Mouse (Mus musculus): Measurements from ENCODE around the gene Mak. TPM values are rescaled to one million over a fixed set of nuclear protein-coding genes. Genes with fewer than 3 reads are reported as not detected.
"Not testable (repeated sequence)": the region's sequence is repeated elsewhere in the genome, so short reads cannot be mapped to it uniquely, and the experiment has no call there.

Mak gene
- total RNA-seq, 2 experiments from 2014 or later: 2.6 to 2.9 TPM

DNA sequence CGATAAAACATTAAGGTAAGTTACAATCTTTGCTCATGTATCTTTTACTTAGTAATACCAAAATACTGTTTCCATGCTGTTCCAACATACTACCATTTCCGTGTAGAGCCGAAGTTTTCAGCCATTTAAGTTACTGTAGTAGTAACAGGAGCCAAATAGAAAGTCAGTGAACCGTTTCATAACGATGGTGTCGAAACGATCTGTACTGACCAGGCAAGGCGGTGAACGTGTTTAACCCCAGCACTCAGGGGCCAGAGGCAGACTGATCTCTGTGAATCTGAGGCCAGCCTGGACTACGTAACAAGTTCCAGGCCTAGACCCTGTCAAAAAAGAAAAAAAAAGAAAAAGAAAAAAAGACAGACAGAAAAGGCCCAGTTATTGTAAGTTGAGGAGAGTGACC, 71.2 kb downstream of the Mak start:
- intact Hi-C loops (cut with DNase I): no loop called here
- DNase-seq (ENCODE audit: low spot score in 2 of 2): no peak

DNA sequence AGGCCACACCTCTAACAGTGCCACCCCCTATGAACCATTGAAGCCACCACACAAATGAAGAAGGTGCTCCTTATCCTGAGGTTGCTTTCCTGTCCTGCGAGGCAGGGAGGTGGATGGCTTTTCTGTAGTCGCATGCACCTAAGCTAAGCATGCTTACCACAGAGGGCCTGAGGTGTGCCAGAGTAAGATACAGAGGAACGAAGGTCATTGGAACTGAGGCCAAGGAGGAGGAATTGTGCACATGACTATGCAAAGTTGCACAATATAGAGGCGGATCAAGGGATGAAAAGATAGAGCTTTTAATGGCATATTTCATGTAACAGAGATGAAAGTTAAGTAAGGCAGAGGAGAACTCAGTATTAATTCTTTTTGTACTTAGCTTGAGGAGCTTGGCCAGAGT, 73.3 kb downstream of the Mak start:
- no peak for DNase-seq (ENCODE audit: low spot score in 2 of 2)
- intact Hi-C loops (cut with DNase I): no loop called here

DNA sequence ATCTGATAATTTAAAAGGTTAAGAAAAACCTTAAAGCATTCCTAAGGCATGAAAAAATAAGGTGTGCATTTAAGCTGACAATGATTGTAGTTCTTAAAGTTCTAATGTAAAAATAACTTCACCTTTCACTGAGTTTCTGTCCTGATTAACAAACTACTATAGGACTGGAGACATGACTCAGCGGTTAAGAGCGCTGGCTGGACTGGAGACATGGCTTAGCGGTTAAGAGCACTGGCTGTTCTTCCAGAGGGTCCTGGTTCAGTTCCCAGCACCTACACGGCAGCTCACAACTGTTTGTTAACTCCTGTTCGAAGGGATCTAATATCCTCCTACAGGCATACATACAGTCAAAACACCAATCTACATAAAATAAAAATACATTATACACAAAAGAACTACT, 77.5 kb downstream of the Mak start:
- no peak for DNase-seq (ENCODE audit: low spot score in 2 of 2)
- intact Hi-C loops (cut with DNase I): no loop called here

DNA sequence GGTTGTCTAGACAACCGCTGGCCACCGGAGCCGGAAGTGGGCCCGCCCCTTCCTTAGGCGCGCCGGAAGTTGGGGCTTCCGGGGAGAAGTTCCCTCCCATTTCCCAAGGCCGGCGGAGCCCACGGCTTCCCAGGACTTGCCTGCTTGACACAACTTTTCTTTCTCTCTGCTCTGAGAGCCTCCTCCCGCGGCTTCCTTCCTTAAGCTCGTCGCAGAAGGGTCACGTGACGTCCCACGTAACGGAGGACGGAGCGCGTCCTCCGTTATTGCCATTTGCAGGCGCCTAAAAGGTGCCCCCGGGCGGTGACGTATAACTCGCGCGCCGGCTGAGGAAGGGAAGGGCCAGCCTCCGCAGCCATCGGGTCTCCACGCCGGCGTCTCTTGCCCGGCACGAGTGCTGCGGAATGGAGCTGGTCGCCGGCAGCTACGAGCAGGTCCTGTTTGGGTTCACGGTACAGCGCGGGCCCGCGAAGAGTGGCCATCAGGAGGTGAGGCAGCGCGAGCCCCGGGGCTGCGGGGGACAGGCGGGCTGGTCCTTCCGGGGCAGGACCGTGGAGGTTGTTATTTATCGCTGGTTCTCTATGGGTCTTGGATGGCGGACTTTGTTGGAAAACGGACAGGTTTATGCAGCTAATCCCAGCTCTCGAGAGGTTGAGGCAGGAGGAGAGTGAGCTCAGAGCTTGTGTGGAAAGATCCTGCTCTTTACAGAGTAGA, 78.4 kb downstream of the Mak start, which contains the start of gene Pak1ip1:
Gene Pak1ip1 (plus strand): TSS at position 98 of the 714 bp plus-strand sequence.
- peak; percentile 95 to 96 for DNase-seq (ENCODE audit: low spot score in 2 of 2)
- intact Hi-C loops (cut with DNase I): loop anchor here (2.0 kb wide), 2 partner anchors 16 to 84 kb away; partner anchors contain the start of gene Tmem14c

DNA sequence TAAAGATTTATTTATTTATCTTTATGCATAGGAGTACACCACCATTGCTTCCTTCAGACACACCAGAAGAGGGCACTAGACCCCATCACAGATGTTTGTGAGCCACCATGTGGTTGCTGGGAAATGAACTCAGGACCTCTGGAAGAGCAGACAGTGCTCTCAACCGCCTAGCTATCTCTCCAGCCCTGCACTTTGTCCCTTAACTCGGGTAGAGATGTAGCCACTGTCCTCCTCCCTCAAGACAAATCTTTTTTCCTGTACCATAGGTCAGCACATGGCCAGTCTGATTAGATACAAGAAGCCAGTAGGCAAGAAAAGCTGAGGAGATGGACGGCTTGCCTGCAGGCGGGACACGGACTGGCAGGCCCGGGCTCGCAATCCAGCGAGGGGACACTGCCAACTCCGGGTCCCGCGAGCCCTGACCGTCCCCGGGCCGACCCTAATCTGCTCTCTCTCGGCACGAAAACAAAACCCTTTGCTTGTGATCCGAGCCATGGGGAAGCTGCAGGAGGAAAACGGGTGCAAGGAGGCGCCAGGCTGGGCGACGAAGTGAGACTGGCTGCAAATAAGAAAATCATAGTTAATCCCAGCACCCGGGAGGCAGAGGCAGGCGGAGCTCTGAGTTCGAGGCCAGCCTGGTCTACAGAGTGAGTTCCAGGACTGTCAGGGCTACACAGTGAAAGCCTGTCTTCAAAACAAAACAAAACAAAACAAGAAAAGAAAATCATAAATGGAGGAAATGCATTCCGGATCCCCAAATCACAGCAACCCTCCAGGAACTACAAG, 79.2 kb downstream of the Mak start:
- peak; percentile 32 to 43 for DNase-seq (ENCODE audit: low spot score in 2 of 2)
- intact Hi-C loops (cut with DNase I): loop anchor here (2.0 kb wide), 2 partner anchors 16 to 84 kb away; partner anchors contain the start of gene Tmem14c

DNA sequence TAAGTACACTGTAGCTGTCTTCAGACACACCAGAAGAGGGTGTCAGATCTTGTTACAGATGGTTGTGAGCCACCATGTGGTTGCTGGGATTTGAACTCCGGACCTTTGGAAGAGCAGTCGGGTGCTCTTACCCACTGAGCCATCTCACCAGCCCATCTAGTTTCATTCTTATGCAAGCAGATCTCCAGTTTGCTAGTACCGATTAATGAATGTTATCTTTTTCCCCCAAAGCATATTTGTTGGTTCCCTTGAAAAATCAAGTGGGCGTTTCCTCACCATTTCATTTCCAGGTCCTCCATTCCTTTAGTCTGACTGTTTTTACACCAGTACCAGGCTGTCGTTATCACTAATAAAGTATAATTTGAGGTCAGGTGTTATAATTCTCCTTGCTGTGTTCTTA, 81.0 kb downstream of the Mak start:
- DNase-seq (ENCODE audit: low spot score in 2 of 2); intact Hi-C loops (cut with DNase I): not testable (repeated sequence)

DNA sequence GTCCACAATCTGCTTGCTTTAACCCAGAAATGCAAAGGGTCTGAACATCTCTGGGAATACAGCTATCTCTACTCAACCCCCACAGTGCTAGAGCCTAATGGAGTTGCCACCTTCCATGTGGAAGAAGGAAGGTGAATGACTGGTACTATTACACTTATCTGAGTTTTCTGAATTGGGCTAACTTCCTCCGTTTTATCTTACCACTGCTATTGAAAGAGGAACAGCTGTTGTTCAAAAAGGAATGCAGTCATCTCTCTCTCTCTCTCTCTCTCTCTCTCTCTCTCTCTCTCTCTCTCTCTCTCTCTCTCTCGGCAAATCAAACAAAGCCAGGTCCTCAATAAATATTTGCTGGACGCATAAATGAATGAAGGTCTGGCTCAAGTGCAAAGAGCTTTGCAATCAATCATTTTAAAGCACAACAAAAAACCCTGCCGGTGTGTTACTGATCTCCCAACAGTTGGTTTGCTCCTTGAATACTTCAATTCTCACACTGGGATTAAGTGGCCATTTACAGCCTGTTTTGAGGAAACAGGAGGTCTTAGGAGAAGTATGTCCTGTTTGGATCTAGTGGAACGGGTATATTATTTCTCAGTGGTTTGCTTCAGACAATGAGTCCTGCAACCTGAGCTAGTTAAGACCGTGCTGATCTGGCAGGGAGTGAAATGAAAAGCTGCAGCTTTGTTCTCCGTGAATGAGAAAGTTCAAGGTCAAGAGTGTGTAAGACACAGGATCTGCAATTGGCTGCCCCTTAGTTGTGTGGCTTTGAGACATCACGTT, 84.8 kb downstream of the Mak start:
- intact Hi-C loops (cut with DNase I): no loop called here
- DNase-seq (ENCODE audit: low spot score in 2 of 2): no peak

DNA sequence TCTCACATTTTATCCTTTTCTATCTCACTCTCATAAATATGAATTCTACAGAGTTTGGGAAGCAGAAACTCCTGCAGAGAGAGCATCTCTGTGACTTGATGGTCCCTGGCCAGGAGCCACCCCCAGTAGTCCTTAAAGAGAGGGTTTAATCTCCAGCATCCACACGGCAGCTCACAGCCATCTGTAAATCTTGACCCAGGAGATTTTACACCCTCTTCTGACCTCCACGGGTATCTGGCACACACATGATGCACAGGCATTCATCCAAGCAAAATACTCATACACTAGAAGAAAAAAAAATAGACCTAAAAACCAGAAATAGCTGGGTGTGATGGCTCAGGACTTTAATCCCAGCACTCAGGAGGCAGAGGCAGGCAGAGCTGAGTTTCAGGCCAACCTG, 91.1 kb downstream of the Mak start:
- DNase-seq (ENCODE audit: low spot score in 2 of 2): no peak

DNA sequence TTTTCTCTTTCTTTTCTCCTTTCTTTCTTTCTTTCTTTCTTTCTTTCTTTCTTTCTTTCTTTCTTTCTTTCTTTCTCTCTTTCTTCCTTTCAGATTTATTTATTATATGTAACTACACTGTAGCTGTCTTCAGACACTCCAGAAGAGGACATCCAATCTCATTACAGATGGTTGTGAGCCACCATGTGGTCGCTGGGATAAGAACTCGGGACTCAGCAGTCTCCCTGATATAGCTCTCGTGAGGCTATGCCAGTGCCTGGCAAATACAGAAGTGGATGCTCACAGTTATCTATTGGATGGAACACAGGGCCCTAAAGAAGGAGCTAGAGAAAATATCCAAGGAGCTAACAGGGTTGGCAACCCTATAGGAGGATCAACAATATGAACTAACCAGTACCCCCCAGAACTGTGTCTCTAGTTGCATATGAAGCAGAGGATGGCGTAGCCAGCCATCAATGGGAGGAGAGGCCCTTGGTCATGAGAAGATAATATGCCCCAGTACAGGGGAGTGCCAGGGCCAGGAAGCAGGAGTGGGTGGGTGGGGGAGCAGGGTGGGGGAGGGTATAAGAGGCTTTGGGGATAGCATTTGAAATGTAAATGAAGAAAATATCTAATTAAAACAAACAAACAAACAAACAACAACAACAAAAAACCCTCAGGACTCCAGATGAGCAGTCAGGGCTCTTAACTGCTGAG, 91.8 kb downstream of the Mak start:
- intact Hi-C loops (cut with DNase I); DNase-seq (ENCODE audit: low spot score in 2 of 2): not testable (repeated sequence)

More for the DNA sequence above, 91.1 kb downstream of the Mak start:
- intact Hi-C loops (cut with DNase I): no loop called here

DNA sequence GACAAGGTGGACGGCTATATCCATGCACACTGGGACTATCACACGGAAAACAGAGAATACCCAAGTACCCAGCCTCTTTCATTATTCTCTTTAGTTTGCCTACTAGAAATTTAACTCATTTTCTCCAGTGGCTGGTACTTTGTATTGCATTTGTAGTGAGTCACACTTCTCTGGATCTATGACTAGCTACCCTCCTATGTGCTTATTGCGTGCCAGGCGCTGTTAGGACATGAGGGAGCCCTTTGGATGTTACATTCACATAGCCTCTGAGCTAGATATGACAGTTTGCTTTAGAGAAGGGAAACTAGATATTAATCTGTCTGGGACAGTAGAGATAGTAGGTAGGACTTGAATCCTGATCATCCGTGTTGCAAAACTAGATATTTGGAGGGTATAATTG, 93.4 kb downstream of the Mak start:
- no peak for DNase-seq (ENCODE audit: low spot score in 2 of 2)
- intact Hi-C loops (cut with DNase I): no loop called here

DNA sequence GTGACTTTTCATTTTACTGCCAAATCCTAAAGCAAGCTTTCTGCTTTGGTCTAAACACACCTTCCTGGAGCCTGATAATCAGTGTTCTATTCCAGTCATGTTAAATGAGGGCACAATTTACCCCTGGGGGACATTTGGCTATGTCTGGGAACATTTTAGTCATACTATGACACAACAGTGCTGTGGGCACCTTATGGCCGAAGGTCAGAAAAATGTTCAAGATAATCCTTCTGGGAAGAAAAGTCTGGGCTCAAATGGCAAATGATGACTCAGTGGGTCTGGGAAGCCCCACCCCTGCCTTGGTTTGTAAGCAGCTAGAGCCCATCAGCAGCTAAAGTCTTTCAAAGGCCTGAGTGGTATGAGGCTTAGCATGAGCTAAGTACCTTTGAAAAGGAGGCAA, 96.7 kb downstream of the Mak start:
- intact Hi-C loops (cut with DNase I): no loop called here
- DNase-seq (ENCODE audit: low spot score in 2 of 2): no peak

DNA sequence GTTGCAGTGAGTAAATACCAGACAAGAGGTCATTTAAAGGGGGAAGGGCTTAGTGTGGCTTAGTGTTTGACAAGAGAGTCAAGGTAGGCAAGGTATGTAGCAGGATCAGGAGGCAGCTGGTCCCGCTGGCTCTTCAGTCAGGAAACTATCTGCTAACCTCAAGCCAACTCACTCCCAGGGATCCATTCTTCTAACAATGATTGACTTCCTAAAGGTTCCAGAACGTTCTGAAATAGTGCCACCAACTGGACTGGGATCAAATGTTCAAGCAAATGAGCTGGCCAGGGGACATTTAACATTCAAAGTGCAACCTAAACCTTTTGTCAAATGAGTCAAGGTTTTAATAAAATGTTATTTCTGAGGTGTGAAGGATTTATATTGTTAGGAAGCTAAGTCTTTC, 100.2 kb downstream of the Mak start:
- intact Hi-C loops (cut with DNase I): loop anchor here (5.0 to 10.0 kb wide), 2 partner anchors 92 to 195 kb away; no protein-coding TSS in a partner anchor
- no peak for DNase-seq (ENCODE audit: low spot score in 2 of 2)

DNA sequence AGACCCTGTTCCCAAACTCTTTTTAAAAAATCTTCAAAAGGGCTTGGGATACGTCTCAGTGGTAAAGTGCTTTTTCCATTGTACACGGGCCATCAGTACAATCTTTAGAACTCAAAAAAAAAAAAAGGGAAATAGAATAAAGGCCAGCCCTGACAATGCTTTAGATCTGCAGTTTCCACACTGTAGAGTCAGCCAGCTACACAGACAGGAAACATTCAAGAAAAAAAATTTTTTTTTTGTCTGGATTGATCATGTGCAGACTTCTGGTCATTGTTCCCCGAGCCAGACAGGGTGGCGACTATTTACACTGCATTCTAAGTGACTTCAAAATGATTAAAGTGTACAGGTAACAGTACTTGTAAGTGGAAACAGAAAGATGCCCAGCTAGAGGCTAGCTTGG, 100.9 kb downstream of the Mak start:
- intact Hi-C loops (cut with DNase I): loop anchor here (5.0 to 10.0 kb wide), 2 partner anchors 91 to 194 kb away; no protein-coding TSS in a partner anchor
- no peak for DNase-seq (ENCODE audit: low spot score in 2 of 2)

DNA sequence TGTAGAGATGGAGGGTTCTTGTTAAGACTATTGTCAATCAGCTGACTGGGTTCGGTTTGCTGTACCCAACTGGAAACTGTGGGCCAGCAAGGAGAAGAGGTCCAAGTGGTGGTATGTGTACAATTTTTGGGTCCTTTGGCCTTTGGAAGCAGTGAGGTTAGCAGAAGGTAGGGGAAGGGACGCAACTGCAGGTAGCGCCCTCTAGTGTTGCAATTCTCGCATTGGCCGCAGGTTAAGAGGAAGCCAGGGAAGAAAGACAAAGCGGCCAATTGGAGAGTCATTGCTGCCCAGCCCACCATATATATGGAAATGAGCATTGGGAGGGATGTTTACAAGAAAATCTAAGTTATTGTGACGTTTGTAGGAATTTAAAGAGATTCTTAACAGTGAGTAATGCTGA, 101.9 kb downstream of the Mak start:
- intact Hi-C loops (cut with DNase I): loop anchor here (1.0 to 10.0 kb wide), 3 partner anchors 90 to 193 kb away; no protein-coding TSS in a partner anchor
- peak; percentile 13 to 28 for DNase-seq (ENCODE audit: low spot score in 2 of 2)

Other genes with a start within 250 kb of the Mak start
- gene Gcnt2, start 220.0 kb downstream of the Mak start, total RNA-seq (2021): 10 to 100 TPM; 17.3 to 17.7 TPM
- gene Pak1ip1, start 78.7 kb downstream of the Mak start, total RNA-seq (2021): 10 to 100 TPM; 40.0 to 42.5 TPM
- gene Tmem14c, start 63.4 kb downstream of the Mak start, total RNA-seq (2021): 10 to 100 TPM; 63.8 to 64.2 TPM
- gene Gcm2, start 31.3 kb upstream of the Mak start, total RNA-seq (2021): not detected
- under 1 TPM; 0.18 to 0.46 TPM for gene Sycp2l, start 34.6 kb upstream of the Mak start, total RNA-seq (2021)
- gene Elovl2, start 140.7 kb upstream of the Mak start, total RNA-seq (2021): 10 to 100 TPM; 21.9 to 23.3 TPM
- 100 to 1,000 TPM; 178 to 186 TPM for gene Smim13, start 170.1 kb upstream of the Mak start, total RNA-seq (2021)
- not detected for gene Gm17364, start 194.3 kb upstream of the Mak start, total RNA-seq (2021)

Measured in left cerebral cortex, postnatal 25 days (tissue).